Mouse (Mus musculus): ENCODE data around the gene Msi1. TPM values are rescaled to one million over a fixed set of nuclear protein-coding genes. Genes with fewer than 3 reads are reported as not detected.

The Msi1 gene
- polyA plus RNA-seq, 1 experiment from 2014 or later, result not detected

DNA sequence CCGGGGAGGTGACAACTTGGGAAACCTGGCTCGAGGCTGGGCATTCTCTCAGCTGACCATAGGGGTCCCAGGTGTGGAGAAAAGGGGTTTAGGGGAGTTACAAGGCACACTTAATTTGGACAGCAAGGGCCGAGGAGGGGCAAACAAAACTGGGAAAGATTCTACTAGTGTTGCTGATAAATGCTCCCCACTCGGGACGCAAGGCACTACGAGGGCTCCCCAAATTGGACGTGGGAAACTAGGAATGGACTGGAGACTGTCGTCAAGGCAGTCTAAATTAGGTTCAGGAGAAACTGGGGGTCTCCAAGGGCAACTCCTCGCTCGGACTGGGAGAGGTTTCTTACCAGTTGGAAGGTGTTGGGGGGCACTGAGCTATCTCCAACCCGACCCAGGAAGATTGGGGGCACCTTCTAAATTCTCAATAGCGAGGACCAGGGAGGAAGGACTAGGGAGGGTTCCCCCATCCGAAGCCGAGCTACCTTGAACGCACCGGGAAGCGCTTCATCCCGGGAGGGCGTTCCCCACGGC, 504 bp upstream of the Msi1 start:
- Histone ChIP-seq H3K36me3 (ENCODE audit: inconsistent target) (no peaks in the 10 kb centered on the region), H3K4me3 (ENCODE audit: inconsistent target) (no peak overlapping the region), H3K79me2 (ENCODE audit: inconsistent target) (no peaks in the 10 kb centered on the region), H3K27ac (no peak overlapping the region)
- WGBS (ENCODE audit: missing documents), result 5% methylated on average over 20 of the region's 20 CpGs

DNA sequence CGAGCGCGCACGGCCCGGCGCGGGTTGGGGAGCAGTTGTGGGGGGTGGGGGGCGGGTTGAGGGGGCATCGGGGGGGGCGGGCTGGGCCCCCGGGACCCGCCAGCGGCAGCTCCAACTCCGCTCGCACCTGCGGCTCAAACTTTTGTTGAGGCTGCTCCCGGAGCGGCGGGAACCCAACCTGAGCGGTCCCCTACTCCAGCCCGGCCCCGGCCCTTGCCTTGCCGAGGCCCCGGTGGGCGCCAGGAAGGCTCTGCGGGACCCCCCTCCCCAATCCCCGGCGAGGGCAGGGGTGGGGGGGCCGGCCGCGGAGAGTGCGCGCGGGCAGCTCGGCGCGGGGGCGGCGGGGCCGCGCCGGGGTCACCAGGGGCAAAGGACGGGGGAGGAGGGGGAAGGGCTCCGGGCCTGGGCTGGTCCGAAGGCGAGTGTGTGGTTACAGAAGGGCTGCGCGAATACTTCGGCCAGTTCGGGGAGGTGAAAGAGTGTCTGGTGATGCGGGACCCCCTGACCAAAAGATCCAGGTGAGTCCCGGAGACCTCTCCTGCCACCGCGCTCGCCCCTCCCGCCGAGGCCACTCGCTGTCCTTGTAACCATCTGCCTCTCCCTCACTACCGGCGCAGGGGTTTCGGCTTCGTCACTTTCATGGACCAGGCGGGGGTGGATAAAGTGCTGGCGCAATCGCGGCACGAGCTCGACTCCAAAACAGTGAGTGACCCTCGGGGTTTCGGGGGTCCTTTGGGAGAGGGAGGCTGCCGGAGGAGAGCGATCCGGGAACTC, 975 bp downstream of the Msi1 start:
- Histone ChIP-seq H3K27ac (no peak overlapping the region), H3K4me3 (ENCODE audit: inconsistent target) (no peak overlapping the region), H3K79me2 (ENCODE audit: inconsistent target) (no peaks in the 10 kb centered on the region), H3K36me3 (ENCODE audit: inconsistent target) (no peaks in the 10 kb centered on the region)
- WGBS (ENCODE audit: missing documents), result 2% methylated on average over 59 of the region's 73 CpGs

DNA sequence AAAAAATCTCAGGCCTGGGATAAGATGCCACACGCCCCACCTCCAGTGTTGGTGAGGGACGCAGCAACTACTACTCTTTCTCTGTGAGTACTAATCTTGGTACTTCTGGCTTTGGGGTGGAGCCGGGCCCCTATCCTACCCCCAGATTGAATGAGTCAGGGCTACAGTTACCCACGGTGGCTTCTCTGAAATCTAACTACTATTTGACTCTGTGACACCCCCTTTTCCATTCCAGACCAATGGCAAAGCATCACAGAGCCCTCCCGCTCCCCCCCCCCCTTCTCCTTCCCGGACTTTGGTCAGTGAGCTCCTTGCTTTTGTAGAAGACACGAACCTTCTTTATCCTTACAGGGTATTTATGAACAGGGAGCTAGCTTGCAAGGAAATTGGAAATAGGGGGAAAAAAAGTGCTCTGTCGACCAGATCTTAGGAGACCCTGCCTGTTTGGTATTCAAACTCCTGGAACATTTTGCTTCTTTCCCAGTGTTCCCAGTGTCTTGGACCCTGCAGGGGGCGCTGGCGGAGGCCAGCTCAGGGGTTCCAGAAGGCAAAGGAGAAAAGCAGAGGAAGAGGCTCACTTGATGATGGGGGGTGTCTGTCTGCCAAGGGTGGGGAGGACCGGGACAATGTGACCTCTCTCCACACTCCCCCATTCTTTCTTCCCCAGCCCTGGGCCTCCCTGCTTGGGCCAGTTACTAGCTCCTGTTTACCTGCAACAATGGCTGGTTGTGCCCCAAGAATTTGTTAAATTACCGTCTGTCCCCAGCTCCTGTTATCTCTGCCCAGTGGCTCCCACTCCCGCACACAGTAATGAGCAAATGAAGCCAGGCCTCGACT, 1.9 kb downstream of the Msi1 start:
- no peak overlapping the region for H3K4me3 ChIP-seq (ENCODE audit: inconsistent target)
- no peaks in the 10 kb centered on the region for H3K79me2 ChIP-seq (ENCODE audit: inconsistent target)
- no peak overlapping the region for H3K27ac ChIP-seq
- no peaks in the 10 kb centered on the region for H3K36me3 ChIP-seq (ENCODE audit: inconsistent target)
- WGBS (ENCODE audit: missing documents), result 27% methylated on average over 13 of the region's 14 CpGs

DNA sequence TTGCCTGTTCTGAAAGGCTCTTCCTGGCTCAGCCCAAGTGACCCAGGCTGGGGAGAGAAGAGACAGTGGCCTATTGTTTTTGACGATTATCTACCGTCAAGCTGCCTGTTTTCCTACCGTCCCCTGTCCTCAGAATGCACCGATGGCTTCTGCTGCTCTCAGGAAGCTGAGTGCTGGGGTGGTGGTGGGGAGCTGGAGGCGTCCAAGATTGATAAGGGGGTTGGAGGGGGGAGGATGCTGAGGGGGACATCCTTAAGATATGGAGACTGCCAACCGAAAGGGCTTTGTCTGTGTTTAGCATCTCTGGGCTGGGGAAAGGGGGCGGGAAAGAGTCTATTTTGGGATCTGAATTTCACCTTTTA, 2.5 kb downstream of the Msi1 start:
- no peaks in the 10 kb centered on the region for H3K79me2 ChIP-seq (ENCODE audit: inconsistent target)
- 48% methylated on average over 7 of the region's 7 CpGs for WGBS (ENCODE audit: missing documents)
- H3K27ac ChIP-seq, result no peak overlapping the region
- H3K36me3 ChIP-seq (ENCODE audit: inconsistent target), result no peaks in the 10 kb centered on the region
- no peak overlapping the region for H3K4me3 ChIP-seq (ENCODE audit: inconsistent target)

DNA sequence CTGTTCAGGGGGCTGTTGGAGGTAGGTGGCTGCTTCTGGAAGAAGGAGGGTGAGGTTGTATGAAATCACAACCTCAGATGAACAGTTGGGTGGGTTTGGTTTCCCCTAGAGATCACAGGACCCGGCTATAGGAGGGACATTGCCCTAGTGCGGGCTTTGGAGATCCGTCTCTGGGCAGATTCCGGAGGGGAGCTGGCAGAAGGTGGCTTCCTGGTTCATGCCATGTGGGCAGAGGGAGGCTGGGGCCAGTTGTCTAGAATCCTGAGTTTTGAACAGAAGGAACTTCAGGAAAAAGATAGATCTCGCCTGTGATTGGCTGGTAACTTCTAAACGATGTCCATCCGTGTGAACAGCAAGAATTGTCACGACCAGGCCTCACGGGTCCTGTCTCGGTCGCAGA, 3.0 kb downstream of the Msi1 start:
- Histone ChIP-seq H3K79me2 (ENCODE audit: inconsistent target) (no peaks in the 10 kb centered on the region), H3K4me3 (ENCODE audit: inconsistent target) (no peak overlapping the region), H3K36me3 (ENCODE audit: inconsistent target) (no peaks in the 10 kb centered on the region), H3K27ac (no peak overlapping the region)
- WGBS (ENCODE audit: missing documents), result 83% methylated on average over 11 of the region's 11 CpGs

DNA sequence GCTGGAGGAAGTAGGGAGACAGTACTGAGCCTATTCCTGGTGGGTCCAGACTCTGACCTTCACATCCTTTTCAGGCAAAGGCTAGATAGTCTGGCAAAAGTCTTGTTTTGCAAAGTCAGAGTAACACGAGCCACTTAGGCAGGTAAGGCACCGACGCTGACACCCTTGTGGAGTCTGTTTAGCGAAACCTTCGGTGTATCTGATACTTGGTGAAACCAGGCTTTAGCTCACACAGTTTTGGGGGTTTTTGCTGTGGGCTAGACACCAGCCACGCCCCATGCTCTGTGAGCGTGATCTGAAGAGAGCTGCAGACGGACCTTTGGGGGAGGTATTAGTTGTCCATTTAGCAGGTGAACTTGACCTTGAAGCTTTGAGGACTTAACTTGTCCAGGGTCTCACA, 3.8 kb downstream of the Msi1 start:
- H3K79me2 ChIP-seq (ENCODE audit: inconsistent target), result no peaks in the 10 kb centered on the region
- no peak overlapping the region for H3K27ac ChIP-seq
- H3K4me3 ChIP-seq (ENCODE audit: inconsistent target), result no peak overlapping the region
- WGBS (ENCODE audit: missing documents), result 78% methylated on average over 8 of the region's 8 CpGs
- H3K36me3 ChIP-seq (ENCODE audit: inconsistent target), result no peaks in the 10 kb centered on the region

DNA sequence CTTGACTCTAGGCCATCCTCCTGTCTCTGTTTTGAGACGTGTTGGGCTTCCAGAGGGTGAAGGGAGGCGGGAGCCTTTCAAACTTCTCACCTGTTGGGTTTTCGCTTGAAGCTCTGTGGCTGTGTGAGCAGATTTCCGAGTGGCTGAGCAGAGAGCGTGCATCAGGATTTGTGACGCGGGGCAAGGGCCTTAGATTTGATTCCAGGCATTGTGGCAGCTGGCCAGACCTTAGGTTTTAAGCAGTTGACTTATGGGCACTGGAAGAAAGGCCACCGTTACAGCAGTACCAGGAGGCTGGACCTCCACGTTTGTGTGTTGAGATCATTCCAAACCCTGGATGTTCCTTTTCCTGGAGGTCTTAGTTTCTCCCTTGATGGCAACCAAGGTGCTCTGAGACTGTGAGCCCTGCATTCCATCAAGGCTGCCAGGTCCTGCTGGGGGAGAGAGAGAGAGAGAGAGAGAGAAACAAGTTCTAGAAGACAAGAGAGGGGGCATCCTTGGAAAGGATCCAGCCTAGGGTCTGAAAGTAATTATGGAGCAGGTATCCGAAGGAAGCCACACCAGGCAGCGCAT, 5.0 kb downstream of the Msi1 start:
- Histone ChIP-seq H3K4me3 (ENCODE audit: inconsistent target) (no peak overlapping the region), H3K27ac (no peak overlapping the region), H3K79me2 (ENCODE audit: inconsistent target) (no peaks in the 10 kb centered on the region), H3K36me3 (ENCODE audit: inconsistent target) (no peaks in the 10 kb centered on the region)
- WGBS (ENCODE audit: missing documents), result 82% methylated on average over 11 of the region's 11 CpGs

DNA sequence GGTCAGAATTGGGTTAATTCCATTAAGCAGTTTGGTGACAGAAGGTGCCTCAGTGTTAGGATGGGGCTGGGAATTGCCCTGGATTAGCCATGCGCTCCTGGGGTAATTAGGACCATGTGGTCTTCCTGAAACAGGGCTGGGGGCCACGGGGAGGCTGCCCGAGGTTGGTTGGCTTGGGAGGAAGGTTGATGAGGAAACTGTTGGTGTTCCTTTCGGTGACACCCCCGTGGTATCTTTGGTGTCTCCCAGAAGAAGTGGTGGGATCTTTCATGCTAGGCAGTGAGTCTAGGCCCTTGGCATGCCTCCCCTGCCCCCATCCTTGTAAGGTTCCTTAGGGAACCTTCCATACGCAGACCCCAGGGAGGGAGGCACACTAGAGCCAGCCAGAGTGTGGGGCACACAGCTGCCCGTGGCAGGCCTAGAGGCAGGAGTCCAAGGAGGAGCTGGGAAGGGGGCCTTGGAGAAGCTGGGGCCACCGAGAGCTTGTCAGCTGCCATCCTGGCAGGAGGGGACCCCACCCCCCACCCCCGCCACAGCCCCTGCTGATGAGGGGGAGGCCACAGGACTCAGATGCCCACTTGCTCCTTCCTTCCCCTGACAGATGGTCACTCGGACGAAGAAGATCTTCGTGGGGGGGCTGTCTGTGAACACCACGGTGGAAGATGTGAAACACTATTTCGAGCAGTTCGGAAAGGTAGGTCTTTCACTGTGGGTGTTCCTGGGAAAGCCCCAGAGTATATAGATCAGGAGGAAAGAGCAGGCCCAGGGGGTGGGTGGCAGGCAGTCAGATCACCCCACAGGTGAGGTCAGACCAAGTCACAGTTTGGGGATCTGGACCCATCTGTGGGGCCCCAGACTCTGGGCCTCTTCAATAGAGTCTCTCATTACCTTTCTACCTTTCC, 5.7 kb downstream of the Msi1 start:
- WGBS (ENCODE audit: missing documents), result 69% methylated on average over 14 of the region's 15 CpGs
- Histone ChIP-seq H3K4me3 (ENCODE audit: inconsistent target) (no peak overlapping the region), H3K79me2 (ENCODE audit: inconsistent target) (no peaks in the 10 kb centered on the region), H3K27ac (no peak overlapping the region), H3K36me3 (ENCODE audit: inconsistent target) (no peaks in the 10 kb centered on the region)

DNA sequence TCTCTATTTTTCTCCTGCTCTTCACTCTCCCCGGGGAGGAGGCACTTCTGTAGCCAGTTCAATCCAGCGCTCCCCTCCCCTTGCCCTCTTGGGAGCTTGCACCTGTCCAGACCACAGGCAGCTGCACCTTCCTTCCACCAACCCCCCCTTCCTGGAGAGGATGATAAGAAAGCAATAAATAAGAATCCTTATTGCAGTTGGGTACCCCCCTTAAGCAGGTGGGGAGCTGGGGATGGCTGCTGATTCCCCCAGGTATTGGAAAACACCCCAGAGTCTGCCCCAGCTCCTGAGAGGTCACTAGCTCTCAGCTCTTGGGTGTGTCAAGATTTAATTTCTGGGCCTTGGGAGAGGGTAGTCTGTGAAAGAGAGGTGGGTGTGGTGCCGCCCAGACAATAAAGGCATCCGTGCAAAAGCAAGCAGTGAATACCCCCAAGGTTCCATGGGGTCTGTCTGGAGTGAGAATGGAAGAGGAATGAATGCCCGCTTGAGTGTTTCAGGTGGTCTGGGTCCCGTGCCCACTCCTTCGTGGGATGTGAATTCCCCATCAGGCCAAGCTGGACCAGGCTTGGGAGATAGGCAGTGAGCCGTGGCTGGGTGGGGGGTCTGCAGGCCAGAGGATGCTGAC, 6.5 kb downstream of the Msi1 start:
- Histone ChIP-seq H3K79me2 (ENCODE audit: inconsistent target) (no peaks in the 10 kb centered on the region), H3K36me3 (ENCODE audit: inconsistent target) (no peaks in the 10 kb centered on the region), H3K4me3 (ENCODE audit: inconsistent target) (no peak overlapping the region), H3K27ac (no peak overlapping the region)
- 63% methylated on average over 8 of the region's 8 CpGs for WGBS (ENCODE audit: missing documents)

DNA sequence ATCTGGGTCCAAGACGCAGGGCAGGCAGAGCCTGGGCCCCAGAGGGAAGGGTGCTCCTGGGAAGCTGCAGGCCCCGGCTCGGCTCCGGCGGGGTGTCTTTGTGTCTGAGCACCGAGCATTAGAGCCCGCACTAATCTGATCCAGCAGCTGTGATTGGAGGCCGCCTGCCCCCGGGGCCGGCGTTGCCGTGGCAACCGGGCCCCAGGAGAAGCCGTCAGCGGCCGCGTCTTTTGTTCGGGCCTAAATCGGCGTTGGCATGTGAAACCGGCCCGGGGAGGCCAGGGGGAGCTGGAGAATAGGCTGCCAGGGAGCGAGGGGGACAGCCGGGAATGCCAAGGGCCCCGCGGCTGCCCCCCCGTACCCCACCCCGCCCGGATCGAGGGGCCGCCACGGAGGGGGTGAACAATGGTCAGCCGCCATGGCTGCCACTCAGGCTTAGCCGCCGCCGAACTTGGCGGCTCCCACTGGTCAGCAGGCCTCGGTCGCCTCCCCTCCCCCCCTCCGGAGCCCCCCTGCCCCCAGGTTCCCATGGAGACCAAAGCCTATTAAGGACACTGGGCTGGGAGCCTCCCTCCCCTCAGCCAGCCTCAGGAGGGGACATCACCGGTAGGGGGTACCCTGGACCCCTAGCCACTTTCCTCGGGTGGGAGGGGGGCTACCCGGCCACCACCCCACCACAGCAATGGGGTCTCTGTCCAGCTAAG, 7.2 kb downstream of the Msi1 start:
- Histone ChIP-seq H3K4me3 (ENCODE audit: inconsistent target) (no peak overlapping the region), H3K79me2 (ENCODE audit: inconsistent target) (no peaks in the 10 kb centered on the region), H3K27ac (no peak overlapping the region), H3K36me3 (ENCODE audit: inconsistent target) (no peaks in the 10 kb centered on the region)
- 6% methylated on average over 43 of the region's 43 CpGs for WGBS (ENCODE audit: missing documents)

DNA sequence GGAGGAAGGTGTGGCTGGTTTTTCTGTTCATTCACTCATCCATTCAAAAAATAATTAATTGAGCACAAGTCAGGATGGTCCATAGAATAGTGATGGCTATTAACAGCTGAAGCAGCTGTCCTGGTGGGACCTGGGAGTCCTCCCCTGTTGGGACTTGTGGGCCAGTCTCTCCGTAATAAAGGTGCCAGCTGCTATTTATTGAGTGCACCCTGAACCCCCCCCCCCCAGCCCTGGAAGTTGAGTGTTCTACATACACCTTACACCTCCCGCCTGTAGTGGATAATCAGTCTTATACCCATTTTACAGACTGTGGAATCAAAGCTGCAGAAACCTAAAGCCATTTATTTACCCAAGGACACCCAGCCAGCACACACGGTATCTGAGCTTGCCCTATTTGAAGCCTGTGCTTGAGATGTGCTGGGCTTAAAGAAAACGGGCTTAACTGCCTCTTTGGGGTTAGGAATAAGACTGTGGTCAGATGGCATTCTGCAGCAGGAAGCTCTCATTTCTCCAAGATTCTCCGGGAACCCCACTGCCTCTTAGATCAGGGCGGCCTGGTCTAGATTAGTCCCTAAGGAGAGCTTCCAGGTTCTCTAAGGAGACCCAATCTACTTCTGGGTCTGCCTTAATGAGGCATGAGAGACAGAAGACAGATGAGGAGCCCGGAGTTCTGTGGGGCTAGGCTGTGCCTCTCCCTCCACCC, 8.0 kb downstream of the Msi1 start:
- Histone ChIP-seq H3K79me2 (ENCODE audit: inconsistent target) (no peaks in the 10 kb centered on the region), H3K27ac (no peak overlapping the region), H3K36me3 (ENCODE audit: inconsistent target) (no peaks in the 10 kb centered on the region), H3K4me3 (ENCODE audit: inconsistent target) (no peak overlapping the region)
- 76% methylated on average over 7 of the region's 7 CpGs for WGBS (ENCODE audit: missing documents)

DNA sequence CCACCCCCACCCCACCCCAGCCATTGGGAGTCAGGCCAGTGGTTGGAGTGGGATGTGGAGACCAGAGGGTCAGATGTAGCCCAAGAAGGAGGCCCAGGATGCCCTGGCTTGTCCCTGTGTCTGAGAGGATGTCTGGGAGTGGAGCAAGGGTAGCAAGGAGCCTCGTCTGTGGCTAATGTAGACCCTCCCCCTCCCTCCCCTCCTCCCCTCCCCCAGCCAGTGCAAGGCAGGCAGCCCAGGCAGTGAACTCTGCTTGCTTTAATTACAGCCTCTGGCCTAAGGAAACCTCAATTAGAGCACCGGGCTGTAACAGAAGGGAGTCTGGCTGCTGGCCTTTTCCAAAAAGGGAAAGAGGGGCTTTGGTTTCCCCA, 8.5 kb downstream of the Msi1 start:
- H3K27ac ChIP-seq, result no peak overlapping the region
- no peaks in the 10 kb centered on the region for H3K36me3 ChIP-seq (ENCODE audit: inconsistent target)
- H3K4me3 ChIP-seq (ENCODE audit: inconsistent target), result no peak overlapping the region
- H3K79me2 ChIP-seq (ENCODE audit: inconsistent target), result no peaks in the 10 kb centered on the region
- 53% methylated on average over 2 of the region's 2 CpGs for WGBS (ENCODE audit: missing documents)

DNA sequence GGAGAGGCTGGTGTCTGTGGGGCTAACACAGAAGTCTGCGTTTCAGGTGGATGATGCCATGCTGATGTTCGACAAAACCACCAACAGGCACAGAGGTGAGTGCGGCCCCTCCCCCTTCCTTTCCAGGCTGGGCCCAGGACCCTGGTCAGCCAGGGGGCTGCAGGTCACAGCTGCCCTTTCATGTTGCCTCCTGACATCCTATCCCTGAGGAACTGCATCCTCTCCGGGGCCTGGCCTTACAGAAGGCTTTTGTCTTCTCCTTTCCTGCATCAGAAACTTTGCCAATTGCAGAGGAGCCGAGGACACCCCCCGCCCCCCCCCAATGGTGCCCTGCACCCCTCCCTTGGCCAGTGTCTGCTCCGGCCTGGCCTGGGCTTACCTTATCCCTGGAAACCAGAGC, 9.3 kb downstream of the Msi1 start:
- Histone ChIP-seq H3K4me3 (ENCODE audit: inconsistent target) (no peak overlapping the region), H3K36me3 (ENCODE audit: inconsistent target) (no peaks in the 10 kb centered on the region), H3K79me2 (ENCODE audit: inconsistent target) (no peaks in the 10 kb centered on the region), H3K27ac (no peak overlapping the region)
- WGBS (ENCODE audit: missing documents), result 80% methylated on average over 6 of the region's 7 CpGs

Data from macrophage (primary cell).